In the genomic region with DNA sequence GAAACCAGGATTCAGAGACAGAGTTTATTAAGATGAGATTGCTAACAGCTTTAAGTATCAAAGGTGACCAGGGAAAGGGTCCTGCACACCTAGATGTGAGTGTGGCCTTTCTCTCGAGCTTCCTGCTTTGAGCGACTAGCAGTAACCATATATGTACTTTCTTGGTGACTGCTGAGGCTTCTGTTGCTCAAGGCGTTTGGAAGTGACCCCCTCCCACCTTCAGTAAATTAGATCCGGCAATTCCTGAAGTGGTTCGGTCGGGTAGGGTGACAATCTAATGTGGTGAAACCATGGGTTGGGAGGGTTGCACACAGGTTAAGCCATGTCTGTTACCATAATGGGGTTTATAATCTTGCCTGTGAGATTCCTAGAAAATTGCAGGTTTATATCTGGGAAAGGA, we compare ENCODE assay signal across 10 mouse cellular contexts. TPM values are rescaled to one million over a fixed set of nuclear protein-coding genes. Genes with fewer than 3 reads are reported as not detected.
DNase-seq lines count a peak whose midpoint lies in the region; ATAC-seq and TF ChIP-seq lines count a peak whose summit lies in the region.
"Had no signal": no experiment of that assay in that cellular context is flagged by ENCODE, and none has a peak within 500 bp of the region (broad histone marks: within the 10 kb centered on the region; RNA-seq: fewer than 3 reads in every experiment).

No protein-coding gene starts in this region.

- ATAC-seq in lung, embryonic 14.5 days (ENCODE audit: insufficient read depth) = no peak
- ATAC-seq in hindbrain, embryonic 15.5 days (ENCODE audit: low FRiP score, low read depth) = no peak
- no peak for ATAC-seq in neural tube, embryonic 13.5 days (ENCODE audit: low read depth)
- ATAC-seq: activated CD4-positive, CD25-positive, alpha-beta regulatory T cell, adult 4 months had no signal

- peak overlapping the region; percentile 75 for H3K4me2 ChIP-seq in lung, embryonic 14.5 days
- peak overlapping the region; percentile 89; the same call in 1 of the 2 replicates for H3K4me2 ChIP-seq in hindbrain, embryonic 15.5 days
- H3K4me2 ChIP-seq in neural tube, embryonic 13.5 days = peak overlapping the region; percentile 66

- DNase-seq in gastrocnemius, postnatal 4 days (ENCODE audit: low spot score in 2 of 2) = peak; percentile 5 to 10
- DNase-seq in gastrocnemius, postnatal 14 days = no peak
- peak; percentile 9 for DNase-seq in lung, embryonic 14.5 days
- DNase-seq in lung, adult 2 months = no peak
- no peak for DNase-seq in frontal cortex, postnatal 10 days (ENCODE audit: low spot score in 2 of 2)
- no peak for DNase-seq in kidney, adult 9 months

- H3K9me3 ChIP-seq in lung, embryonic 14.5 days (ENCODE audit: low read depth, low read length) = no peaks in the 10 kb centered on the region
- H3K9me3 ChIP-seq in hindbrain, embryonic 15.5 days = no peaks in the 10 kb centered on the region
- no peaks in the 10 kb centered on the region for H3K9me3 ChIP-seq in neural tube, embryonic 13.5 days

- no peak for TF ChIP-seq CTCF in lung, embryonic 14.5 days (IDR thresholded peaks at IDR 0.05; ENCODE audit: low read depth)
- TF ChIP-seq CTCF in lung, adult 2 months (IDR thresholded peaks at IDR 0.05; ENCODE audit: insufficient read depth, low read length) = no peak

- intact Hi-C loops in gastrocnemius, postnatal 14 days (cut with DNase I; ENCODE audit: low total_unique reads) = no loop called here

- H3K36me3 ChIP-seq in lung, embryonic 14.5 days (ENCODE audit: insufficient read depth) = no peaks in the 10 kb centered on the region
- H3K36me3 ChIP-seq in hindbrain, embryonic 15.5 days = no peaks in the 10 kb centered on the region
- no peaks in the 10 kb centered on the region for H3K36me3 ChIP-seq in neural tube, embryonic 13.5 days

- peaks cover 7% of the 10 kb centered on the region; the same call in 1 of the 2 replicates for H3K27me3 ChIP-seq in lung, embryonic 14.5 days (ENCODE audit: insufficient read depth, low read length)
- no peaks in the 10 kb centered on the region for H3K27me3 ChIP-seq in hindbrain, embryonic 15.5 days
- H3K27me3 ChIP-seq in neural tube, embryonic 13.5 days = no peaks in the 10 kb centered on the region

- no peak for TF ChIP-seq POLR2A in lung, adult 2 months (IDR thresholded peaks at IDR 0.05; ENCODE audit: borderline replicate concordance, extremely low read depth, low read depth, low read length)

- peaks cover 38% of the 10 kb centered on the region for H3K4me1 ChIP-seq in lung, embryonic 14.5 days (ENCODE audit: insufficient read depth)
- peaks cover 9% of the 10 kb centered on the region; the same call in 1 of the 2 replicates for H3K4me1 ChIP-seq in lung, adult 2 months (ENCODE audit: control insufficient read depth, insufficient read depth, low read length)
- peaks cover 48% of the 10 kb centered on the region for H3K4me1 ChIP-seq in hindbrain, embryonic 15.5 days (replicated peaks)
- H3K4me1 ChIP-seq in neural tube, embryonic 13.5 days (replicated peaks) = peaks cover 55% of the 10 kb centered on the region

- WGBS in lung, embryonic 14.5 days = 59% methylated on average over 6 of the region's 6 CpGs
- 81% methylated on average over 6 of the region's 6 CpGs for WGBS in lung, adult 2 months
- 81% methylated on average over 6 of the region's 6 CpGs for WGBS in hindbrain, embryonic 15.5 days
- WGBS in neural tube, embryonic 13.5 days = 66% methylated on average over 6 of the region's 6 CpGs

- peak overlapping the region; percentile 64; the same call in 1 of the 2 replicates for H3K9ac ChIP-seq in lung, embryonic 14.5 days
- H3K9ac ChIP-seq in hindbrain, embryonic 15.5 days = no peak overlapping the region
- H3K9ac ChIP-seq in neural tube, embryonic 13.5 days = peak overlapping the region; percentile 79; the same call in 1 of the 2 replicates

- H3K27ac ChIP-seq in lung, embryonic 14.5 days (ENCODE audit: low read depth) = peak overlapping the region; percentile 97
- 0 out of 2 replicates have a peak overlapping the region, but pooled peaks have one; percentile 93 for H3K27ac ChIP-seq in hindbrain, embryonic 15.5 days (replicated peaks)
- H3K27ac ChIP-seq in neural tube, embryonic 13.5 days (replicated peaks) = peak overlapping the region; percentile 96
- H3K27ac ChIP-seq: macrophage had no signal

- no peak overlapping the region for H3K4me3 ChIP-seq in lung, embryonic 14.5 days (ENCODE audit: low read depth, low read length)
- H3K4me3 ChIP-seq in lung, adult 2 months (replicated peaks; ENCODE audit: extremely low read depth, low read depth, low read length) = no peak overlapping the region
- no peak overlapping the region for H3K4me3 ChIP-seq in hindbrain, embryonic 15.5 days
- H3K4me3 ChIP-seq in neural tube, embryonic 13.5 days = no peak overlapping the region

RNA-seq across cellular contexts. Expression of a gene that starts 36.3 kb away (rescaled TPM):
- 100 to 1,000 TPM; 861 to 883 TPM for total RNA-seq in gastrocnemius, postnatal 4 days (2021)
- 100 to 1,000 TPM; 308 to 391 TPM for total RNA-seq in gastrocnemius, postnatal 14 days (2021)
- 2,614 and 2,926 TPM in 2 replicates for polyA plus RNA-seq in lung, embryonic 14.5 days (2014; fragmentation: Nextera tagmentation; extraction: Ambion mirVana)
- polyA plus RNA-seq in lung, adult 2 months (2012; rRNA removed) = 941 and 1,175 TPM in 2 replicates
- polyA plus RNA-seq in hindbrain, embryonic 15.5 days (2015; fragmentation: Nextera tagmentation; extraction: Ambion mirVana) = 3,943 and 4,131 TPM in 2 replicates
- polyA plus RNA-seq in neural tube, embryonic 13.5 days (2015; fragmentation: Nextera tagmentation; extraction: Ambion mirVana) = 3,932 and 3,979 TPM in 2 replicates

RNA-seq across cellular contexts. Expression of a gene that starts 49.3 kb away (rescaled TPM):
- total RNA-seq in gastrocnemius, postnatal 4 days (2021) = under 1 TPM; 0.52 to 0.98 TPM
- total RNA-seq in gastrocnemius, postnatal 14 days (2021) = under 1 TPM; 0.16 to 0.39 TPM
- 0.23 and 0.57 TPM in 2 replicates for polyA plus RNA-seq in lung, embryonic 14.5 days (2014; fragmentation: Nextera tagmentation; extraction: Ambion mirVana)
- 0.06 and 0.60 TPM in 2 replicates for polyA plus RNA-seq in lung, adult 2 months (2012; rRNA removed)
- 0.88 and 1.6 TPM in 2 replicates for polyA plus RNA-seq in hindbrain, embryonic 15.5 days (2015; fragmentation: Nextera tagmentation; extraction: Ambion mirVana)
- polyA plus RNA-seq in neural tube, embryonic 13.5 days (2015; fragmentation: Nextera tagmentation; extraction: Ambion mirVana) = 1.3 and 1.5 TPM in 2 replicates
- polyA plus RNA-seq: macrophage had no signal

Comparison
In these comparisons a context has a peak if more than half of its experiments do, and no peak if none do; other contexts are left out.
1. DNase-seq: peak in gastrocnemius, postnatal 4 days (2 of 2) and lung, embryonic 14.5 days (single experiment); none in gastrocnemius, postnatal 14 days (single experiment), lung, adult 2 months (single experiment), frontal cortex, postnatal 10 days (0 of 2) and kidney, adult 9 months (single experiment).
2. Peak in every context shown above with its lines, with median percentiles within 50 percentile points of each other: H3K27ac ChIP-seq and H3K4me2 ChIP-seq.